In the genomic region with DNA sequence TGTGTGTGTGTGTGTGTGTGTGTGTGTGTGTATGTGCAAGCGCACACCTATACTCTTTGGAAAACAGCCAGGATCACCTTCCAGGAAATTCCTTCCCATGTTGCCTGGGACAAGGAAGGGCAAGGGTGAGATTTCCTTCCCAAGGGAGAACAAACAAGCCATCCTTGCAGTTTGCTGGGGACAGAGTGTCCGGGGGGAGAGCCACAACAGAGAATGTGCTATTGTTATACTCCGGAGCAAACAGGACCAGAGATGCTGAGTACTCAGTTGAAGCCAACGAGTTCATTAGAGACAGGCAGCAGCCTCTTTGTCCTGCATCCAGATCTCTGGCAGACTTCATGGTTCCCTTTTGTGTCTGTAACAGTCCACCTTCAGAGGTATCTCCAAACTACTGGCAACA, we compare ENCODE assay signal across 9 mouse cellular contexts. TPM values are rescaled to one million over a fixed set of nuclear protein-coding genes. Genes with fewer than 3 reads are reported as not detected.
A peak's percentile ranks its signal among the peaks of the same experiment; 100 is the strongest.
DNase-seq lines count a peak whose midpoint lies in the region; ATAC-seq and TF ChIP-seq lines count a peak whose summit lies in the region.
"Had no signal": no experiment of that assay in that cellular context is flagged by ENCODE, and none has a peak within 500 bp of the region (broad histone marks: within the 10 kb centered on the region; RNA-seq: fewer than 3 reads in every experiment).

No protein-coding gene starts in this region.

- H3K4me1 ChIP-seq in heart, embryonic 13.5 days, result peaks cover 53% of the 10 kb centered on the region
- H3K4me1 ChIP-seq in small intestine, adult 2 months (ENCODE audit: control insufficient read depth, insufficient read depth, insufficient read length, low read length), result peaks cover 34% of the 10 kb centered on the region

- H3K36me3 ChIP-seq in heart, embryonic 13.5 days, result no peaks in the 10 kb centered on the region
- H3K36me3 ChIP-seq in small intestine, adult 2 months (ENCODE audit: control insufficient read depth, insufficient read depth, low read length), result 0 out of 2 replicates have a peak, but pooled peaks cover under 1% of the 10 kb centered on the region
- H3K36me3 ChIP-seq: embryonic facial prominence, embryonic 15.5 days; limb, embryonic 15.5 days had no signal

- no peak for TF ChIP-seq POLR2A in small intestine, adult 2 months (IDR thresholded peaks at IDR 0.05; ENCODE audit: low read depth, low read length)

- WGBS in heart, embryonic 13.5 days, result 63% methylated on average over 4 of the region's 4 CpGs
- 29% methylated on average over 4 of the region's 4 CpGs for WGBS in small intestine, adult 2 months

- peak; percentile 72 for DNase-seq in heart, adult 8-10 months (ENCODE audit: low spot score)
- DNase-seq in heart, postnatal 14 days, result no peak
- peak; percentile 39 to 72 for DNase-seq in kidney, postnatal 25 days
- no peak for DNase-seq in kidney, adult 18-20 months
- no peak for DNase-seq in B cell, adult 2 months

- no peak for ATAC-seq in heart, embryonic 13.5 days (ENCODE audit: extremely low read depth, insufficient number of reproducible peaks, low FRiP score, low TSS enrichment)

- no peaks in the 10 kb centered on the region for H3K9me3 ChIP-seq in heart, embryonic 13.5 days
- H3K9me3 ChIP-seq: embryonic facial prominence, embryonic 15.5 days; limb, embryonic 15.5 days had no signal

- no peak overlapping the region for H3K4me3 ChIP-seq in heart, embryonic 13.5 days
- peak overlapping the region; percentile 25 for H3K4me3 ChIP-seq in small intestine, adult 2 months (ENCODE audit: low read depth, low read length)
- H3K4me3 ChIP-seq: limb, embryonic 15.5 days had no signal

- H3K27ac ChIP-seq in heart, embryonic 13.5 days (replicated peaks), result no peak overlapping the region
- H3K27ac ChIP-seq in small intestine, adult 2 months (ENCODE audit: insufficient read depth, low read depth, low read length), result peak overlapping the region; percentile 83
- H3K27ac ChIP-seq: embryonic facial prominence, embryonic 15.5 days; limb, embryonic 15.5 days had no signal

- H3K9ac ChIP-seq in heart, embryonic 13.5 days, result 0 out of 2 replicates have a peak overlapping the region, but pooled peaks have one; percentile 38
- H3K9ac ChIP-seq: embryonic facial prominence, embryonic 15.5 days; limb, embryonic 15.5 days had no signal

- TF ChIP-seq CTCF in small intestine, adult 2 months (IDR thresholded peaks at IDR 0.05; ENCODE audit: extremely low read depth, insufficient read length, insufficient replicate concordance, low read depth, low read length), result no peak

- no peak overlapping the region for H3K4me2 ChIP-seq in heart, embryonic 13.5 days

- intact Hi-C loops in heart, postnatal 14 days (cut with DNase I), result loop anchor here (2.0 to 5.0 kb wide), 2 partner anchors 26 to 109 kb away; no protein-coding TSS in a partner anchor

- H3K27me3 ChIP-seq in heart, embryonic 13.5 days (replicated peaks), result peaks cover 75% of the 10 kb centered on the region
- no peaks in the 10 kb centered on the region for H3K27me3 ChIP-seq in small intestine, adult 2 months (ENCODE audit: control insufficient read depth, insufficient read depth, low read length)

RNA-seq across cellular contexts. Expression of a gene that starts 5.2 kb away (rescaled TPM):
- total RNA-seq in heart, adult 8-10 months (2022), result 10 to 100 TPM; 11.9 to 20.4 (median 13.3) TPM
- 10 to 100 TPM; 27.2 to 29.1 TPM for total RNA-seq in heart, postnatal 14 days (2021)
- polyA plus RNA-seq in heart, embryonic 13.5 days (2015; fragmentation: Nextera tagmentation; extraction: Ambion mirVana), result 5.6 and 5.8 TPM in 2 replicates
- 105 and 122 TPM in 2 replicates for polyA plus RNA-seq in small intestine, adult 2 months (2012; rRNA removed)

RNA-seq across cellular contexts. Expression of a gene that starts 54.2 kb away (rescaled TPM):
- total RNA-seq in heart, adult 8-10 months (2022), result 10 to 100 TPM; 11.0 to 12.5 (median 11.6) TPM
- total RNA-seq in heart, postnatal 14 days (2021), result 10 to 100 TPM; 10.8 to 11.3 TPM
- polyA plus RNA-seq in heart, embryonic 13.5 days (2015; fragmentation: Nextera tagmentation; extraction: Ambion mirVana), result 4.8 and 5.3 TPM in 2 replicates
- 10.4 and 16.6 TPM in 2 replicates for polyA plus RNA-seq in small intestine, adult 2 months (2012; rRNA removed)

Comparison
In these comparisons a context has a peak if more than half of its experiments do, and no peak if none do; other contexts are left out.
1. DNase-seq: peak in heart, adult 8-10 months (single experiment) and kidney, postnatal 25 days (2 of 2); none in heart, postnatal 14 days (0 of 2), kidney, adult 18-20 months (single experiment) and B cell, adult 2 months (0 of 2).